Mouse (Mus musculus): ENCODE measurements around the gene Adad2. TPM values are rescaled to one million over a fixed set of nuclear protein-coding genes. Genes with fewer than 3 reads are reported as not detected.

Adad2 gene
- polyA plus RNA-seq, 1 experiment = 0.11 TPM

- H3K4me1 ChIP-seq (ENCODE audit: control insufficient read depth, insufficient read depth, low read length) = no peaks in the 10 kb centered on the region
- DNase-seq = peak; percentile 26 to 45
- no peaks in the 10 kb centered on the region for H3K27me3 ChIP-seq (ENCODE audit: control insufficient read depth, insufficient read depth, low read length)
- TF ChIP-seq CTCF (IDR thresholded peaks at IDR 0.05; ENCODE audit: borderline replicate concordance, insufficient read depth, low read depth, low read length) (no peak), POLR2A (IDR thresholded peaks at IDR 0.05; ENCODE audit: borderline replicate concordance, insufficient read depth, low read length) (no peak)
- WGBS = 8% methylated on average over 9 of the region's 9 CpGs
- H3K4me3 ChIP-seq (replicated peaks; ENCODE audit: insufficient read depth, low read depth, low read length) = no peak overlapping the region
- H3K27ac ChIP-seq (ENCODE audit: insufficient read depth, low read length) = no peak overlapping the region
These were observed 48.5 kb downstream of the Adad2 start for GRCm38 (mm10) chr8:119661081-119661480.

- WGBS = 55% methylated on average over 6 of the region's 6 CpGs
- DNase-seq = no peak
- H3K27me3 ChIP-seq (ENCODE audit: control insufficient read depth, insufficient read depth, low read length) = no peaks in the 10 kb centered on the region
These were observed 49.3 kb downstream of the Adad2 start for GRCm38 (mm10) chr8:119661892-119662291.

GRCm38 (mm10) chr8:119663440-119663839 is 50.9 kb downstream of the Adad2 start:
- Histone ChIP-seq H3K27ac (ENCODE audit: insufficient read depth, low read length) (no peak overlapping the region), H3K4me1 (ENCODE audit: control insufficient read depth, insufficient read depth, low read length) (no peaks in the 10 kb centered on the region), H3K27me3 (ENCODE audit: control insufficient read depth, insufficient read depth, low read length) (no peaks in the 10 kb centered on the region), H3K4me3 (replicated peaks; ENCODE audit: insufficient read depth, low read depth, low read length) (no peak overlapping the region)
- WGBS = 50% methylated on average over 11 of the region's 11 CpGs
- DNase-seq = no peak
- no peak for TF ChIP-seq CTCF (IDR thresholded peaks at IDR 0.05; ENCODE audit: borderline replicate concordance, insufficient read depth, low read depth, low read length)
- TF ChIP-seq POLR2A (IDR thresholded peaks at IDR 0.05; ENCODE audit: borderline replicate concordance, insufficient read depth, low read length) = no peak

More at GRCm38 (mm10) chr8:119661892-119662291, 49.3 kb downstream of the Adad2 start:
- Histone ChIP-seq H3K4me1 (ENCODE audit: control insufficient read depth, insufficient read depth, low read length) (no peaks in the 10 kb centered on the region), H3K27ac (ENCODE audit: insufficient read depth, low read length) (no peak overlapping the region), H3K4me3 (replicated peaks; ENCODE audit: insufficient read depth, low read depth, low read length) (no peak overlapping the region)
- TF ChIP-seq POLR2A (IDR thresholded peaks at IDR 0.05; ENCODE audit: borderline replicate concordance, insufficient read depth, low read length) (no peak), CTCF (IDR thresholded peaks at IDR 0.05; ENCODE audit: borderline replicate concordance, insufficient read depth, low read depth, low read length) (no peak)

- H3K4me3 ChIP-seq (replicated peaks; ENCODE audit: insufficient read depth, low read depth, low read length) = no peak overlapping the region
- TF ChIP-seq CTCF (IDR thresholded peaks at IDR 0.05; ENCODE audit: borderline replicate concordance, insufficient read depth, low read depth, low read length) = no peak
- TF ChIP-seq POLR2A (IDR thresholded peaks at IDR 0.05; ENCODE audit: borderline replicate concordance, insufficient read depth, low read length) = no peak
- H3K4me1 ChIP-seq (ENCODE audit: control insufficient read depth, insufficient read depth, low read length) = no peaks in the 10 kb centered on the region
- WGBS = 31% methylated on average over 6 of the region's 6 CpGs
- no peak for DNase-seq
- no peak overlapping the region for H3K27ac ChIP-seq (ENCODE audit: insufficient read depth, low read length)
- H3K27me3 ChIP-seq (ENCODE audit: control insufficient read depth, insufficient read depth, low read length) = no peaks in the 10 kb centered on the region
These were observed 52.7 kb downstream of the Adad2 start for GRCm38 (mm10) chr8:119665270-119665669.

Other genes starting within 250 kb of the Adad2 start
- 30.5 and 31.6 TPM in 2 replicates for gene Mlycd, start 217.9 kb upstream of the Adad2 start, polyA plus RNA-seq (2012; rRNA removed)
- 0.84 and 0.93 TPM in 2 replicates for gene Osgin1, start 178.6 kb upstream of the Adad2 start, polyA plus RNA-seq (2012; rRNA removed)
- 17.0 and 26.6 TPM in 2 replicates for gene Necab2, start 166.0 kb upstream of the Adad2 start, polyA plus RNA-seq (2012; rRNA removed)
- 0.29 and 0.30 TPM in 2 replicates for gene Slc38a8, start 111.0 kb upstream of the Adad2 start, polyA plus RNA-seq (2012; rRNA removed)
- gene Mbtps1, start 54.0 kb upstream of the Adad2 start, polyA plus RNA-seq (2012; rRNA removed) = 81.6 and 89.4 TPM in 2 replicates
- gene Hsdl1, start 37.6 kb upstream of the Adad2 start, polyA plus RNA-seq (2012; rRNA removed) = 42.4 and 45.0 TPM in 2 replicates
- 0.20 and 0.27 TPM in 2 replicates for gene Dnaaf1, start 37.5 kb upstream of the Adad2 start, polyA plus RNA-seq (2012; rRNA removed)
- gene Taf1c, start 7.5 kb upstream of the Adad2 start, polyA plus RNA-seq (2012; rRNA removed) = 14.2 and 14.6 TPM in 2 replicates
- 92.6 and 99.0 TPM in 2 replicates for gene Kcng4, start 22.9 kb downstream of the Adad2 start, polyA plus RNA-seq (2012; rRNA removed)
- 18.9 and 19.3 TPM in 2 replicates for gene Wfdc1, start 53.6 kb downstream of the Adad2 start, polyA plus RNA-seq (2012; rRNA removed)
- gene Atp2c2, start 87.3 kb downstream of the Adad2 start, polyA plus RNA-seq (2012; rRNA removed) = 0.28 and 0.35 TPM in 2 replicates
- gene Tldc1, start 165.7 kb downstream of the Adad2 start, polyA plus RNA-seq (2012; rRNA removed) = 10.8 and 11.0 TPM in 2 replicates
- 149 and 156 TPM in 2 replicates for gene Cotl1, start 227.8 kb downstream of the Adad2 start, polyA plus RNA-seq (2012; rRNA removed)
- 12.7 and 15.3 TPM in 2 replicates for gene Klhl36, start 249.5 kb downstream of the Adad2 start, polyA plus RNA-seq (2012; rRNA removed)